Mouse (Mus musculus) urinary bladder, postnatal 10 days (tissue): Measurements from ENCODE around the gene Etnk1.
"Not testable (repeated sequence)": the region's sequence is repeated elsewhere in the genome, so short reads cannot be mapped to it uniquely, and the experiment has no call there.

Source experiments
- DNase-seq: peaks from one replicate; pipeline ENCODE4 v3.0.0; 2022; ENCODE audit warnings: low spot score

Etnk1 gene

GRCm38 (mm10) chr6:143171781-143172465, 4.9 kb downstream of the Etnk1 start:
- DNase-seq = no peak

GRCm38 (mm10) chr6:143172683-143173082, 5.7 kb downstream of the Etnk1 start:
- not testable (repeated sequence) for DNase-seq

GRCm38 (mm10) chr6:143174226-143174625, 7.2 kb downstream of the Etnk1 start:
- DNase-seq = no peak

GRCm38 (mm10) chr6:143174906-143175656, 8.1 kb downstream of the Etnk1 start:
- no peak for DNase-seq

GRCm38 (mm10) chr6:143176076-143176475, 9.1 kb downstream of the Etnk1 start:
- no peak for DNase-seq

GRCm38 (mm10) chr6:143176591-143176990, 9.6 kb downstream of the Etnk1 start:
- DNase-seq = no peak

- DNase-seq = no peak
These were observed 12.2 kb downstream of the Etnk1 start for GRCm38 (mm10) chr6:143179181-143179580.

GRCm38 (mm10) chr6:143179733-143180132, 12.7 kb downstream of the Etnk1 start:
- no peak for DNase-seq

- DNase-seq = no peak
These were observed 13.5 kb downstream of the Etnk1 start for GRCm38 (mm10) chr6:143180511-143180910.

- DNase-seq = no peak
These were observed 17.1 kb downstream of the Etnk1 start for GRCm38 (mm10) chr6:143184099-143184498.

- DNase-seq = no peak
These were observed 17.7 kb downstream of the Etnk1 start for GRCm38 (mm10) chr6:143184745-143185144.

GRCm38 (mm10) chr6:143190838-143191476, 23.9 kb downstream of the Etnk1 start:
- no peak for DNase-seq

GRCm38 (mm10) chr6:143191477-143192098, 24.6 kb downstream of the Etnk1 start:
- no peak for DNase-seq

- no peak for DNase-seq
These were observed 25.7 kb downstream of the Etnk1 start for GRCm38 (mm10) chr6:143192709-143193108.

GRCm38 (mm10) chr6:143193166-143193565, 26.1 kb downstream of the Etnk1 start:
- DNase-seq = no peak

GRCm38 (mm10) chr6:143193641-143194040, 26.6 kb downstream of the Etnk1 start:
- no peak for DNase-seq

- DNase-seq = no peak
These were observed 30.0 kb downstream of the Etnk1 start for GRCm38 (mm10) chr6:143197053-143197452.

- DNase-seq = no peak
These were observed 31.4 kb downstream of the Etnk1 start for GRCm38 (mm10) chr6:143198421-143198820.

GRCm38 (mm10) chr6:143203097-143203496, 36.1 kb downstream of the Etnk1 start:
- DNase-seq = no peak

GRCm38 (mm10) chr6:143208880-143209279, 41.9 kb downstream of the Etnk1 start:
- DNase-seq = no peak

- no peak for DNase-seq
These were observed 45.7 kb downstream of the Etnk1 start for GRCm38 (mm10) chr6:143212766-143213165.

- DNase-seq = no peak
These were observed 46.4 kb downstream of the Etnk1 start for GRCm38 (mm10) chr6:143213461-143213860.

- DNase-seq = no peak
These were observed 49.2 kb downstream of the Etnk1 start for GRCm38 (mm10) chr6:143216221-143216620.
